Mouse (Mus musculus) heart, embryonic 14.5 days (tissue): ENCODE data around the gene Tesk1. TPM values are rescaled to one million over a fixed set of nuclear protein-coding genes. Genes with fewer than 3 reads are reported as not detected.
A peak's percentile ranks its signal among the peaks of the same experiment; 100 is the strongest.

Source experiments
- ATAC-seq: fragments of 200-750 bp; cut with Nextera tagmentation; 2 replicates; pipeline ENCODE4 v1.8.0; 2017; ENCODE audit warnings: low read depth, moderate TSS enrichment; ENCODE audit not compliant: insufficient number of reproducible peaks, insufficient read depth, low FRiP score
- H3K27ac ChIP-seq, 2 experiments: fragments of 200-500 bp in 1 of 2; fragments of 300-500 bp in 1 of 2; sonication (generic) in 1 of 2; replicated peaks in 1 of 2; 2 replicates each; pipeline ENCODE4 v1.5.1; 2012 to 2014; ENCODE audit warnings: low read depth in 2 of 2, low read length in 2 of 2, control low read depth in 1 of 2, mild to moderate bottlenecking in 1 of 2, mixed read lengths in 1 of 2; ENCODE audit not compliant: control insufficient read depth in 1 of 2, insufficient read depth in 1 of 2
- H3K27me3 ChIP-seq: fragments of 300-500 bp; sonication (generic); 2 replicates; pipeline ENCODE4 v1.6.1; 2014; ENCODE audit warnings: mild to moderate bottlenecking, low read length, control low read depth; ENCODE audit not compliant: control insufficient read depth, insufficient read depth
- H3K36me3 ChIP-seq: fragments of 300-500 bp; sonication (generic); 2 replicates; pipeline ENCODE4 v1.6.1; 2014; ENCODE audit warnings: mild to moderate bottlenecking, control low read depth, low read length, mixed read lengths; ENCODE audit not compliant: control insufficient read depth, insufficient read depth
- H3K4me1 ChIP-seq, 2 experiments: fragments of 200-500 bp in 1 of 2; fragments of 300-500 bp in 1 of 2; sonication (generic) in 1 of 2; 2 replicates each; pipeline ENCODE4 v1.6.1; 2012 to 2014; ENCODE audit warnings: low read length in 2 of 2, control low read depth in 1 of 2, mixed read lengths in 1 of 2; ENCODE audit not compliant: control insufficient read depth in 2 of 2, insufficient read depth in 2 of 2
- H3K4me2 ChIP-seq: fragments of 300-500 bp; sonication (generic); 2 replicates; pipeline ENCODE4 v1.6.1; 2014; ENCODE audit warnings: mild to moderate bottlenecking, low read length
- H3K4me3 ChIP-seq, 2 experiments: fragments of 200-500 bp in 1 of 2; fragments of 300-500 bp in 1 of 2; sonication (generic) in 1 of 2; 2 replicates each; pipeline ENCODE4 v1.5.1; 2012 to 2014; ENCODE audit warnings: low read length in 2 of 2, mild to moderate bottlenecking in 2 of 2, control low read depth in 1 of 2, low read depth in 1 of 2, moderate library complexity in 1 of 2; ENCODE audit not compliant: control insufficient read depth in 1 of 2, insufficient read depth in 1 of 2
- H3K9ac ChIP-seq: fragments of 300-500 bp; sonication (generic); 2 replicates; pipeline ENCODE4 v1.6.1; 2014; ENCODE audit warnings: mild to moderate bottlenecking, low read length
- H3K9me3 ChIP-seq: fragments of 300-500 bp; sonication (generic); 2 replicates; pipeline ENCODE4 v1.6.1; 2016; ENCODE audit warnings: low read length, control low read depth; ENCODE audit not compliant: control insufficient read depth
- WGBS: fragments of 180-500 bp; shearing (Covaris S2); extraction: QIAGEN DNeasy Blood & Tissue Kit; methylation state at CpG from one replicate; pipeline ENCODE4 v1.1.7; 2014; 5-methylcytosine and 5-hydroxymethylcytosine counted together
- polyA plus RNA-seq: library from polyadenylated mRNA; unstranded; fragments of >200 nt; fragmentation: Nextera tagmentation; extraction: Ambion mirVana; gene quantifications from 2 replicates; pipeline ENCODE4 v1.2.1, GENCODE M21; 2014

Gene Tesk1
- polyA plus RNA-seq, 1 experiment from 2014 or later, result 9.4 TPM

DNA sequence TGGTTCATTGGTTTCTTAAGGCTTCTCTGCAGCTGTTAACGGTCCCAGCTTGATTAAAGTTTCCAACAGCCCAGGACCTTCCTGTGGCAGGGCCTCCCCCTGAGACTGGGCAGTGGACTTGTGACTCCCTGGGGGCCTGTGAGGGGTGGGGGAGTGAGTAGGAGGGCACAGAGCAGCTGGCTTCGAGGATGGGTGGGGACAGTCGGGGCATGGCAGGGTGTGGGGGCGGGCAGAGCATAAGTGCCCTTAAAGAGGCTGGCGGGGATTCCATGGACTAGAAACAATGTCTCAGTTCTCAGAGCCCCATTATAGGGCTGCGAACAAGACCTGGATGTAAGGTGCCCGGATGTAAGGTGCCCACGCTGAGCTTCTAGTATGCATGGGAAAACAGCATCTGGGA is 15.4 kb downstream of the Tesk1 start:
- H3K4me1 ChIP-seq, result peaks cover 13 to 18% of the 10 kb centered on the region in 2 experiments; a peak in 3 of 4 replicates
- no peak overlapping the region for H3K9ac ChIP-seq
- peaks cover 36% of the 10 kb centered on the region for H3K27me3 ChIP-seq
- no peaks in the 10 kb centered on the region for H3K36me3 ChIP-seq
- H3K4me3 ChIP-seq, result no peak overlapping the region
- no peaks in the 10 kb centered on the region for H3K9me3 ChIP-seq
- ATAC-seq, result no peak
- H3K4me2 ChIP-seq, result no peak overlapping the region
- no peak overlapping the region for H3K27ac ChIP-seq
- WGBS, result 16% methylated on average over 8 of the region's 8 CpGs

DNA sequence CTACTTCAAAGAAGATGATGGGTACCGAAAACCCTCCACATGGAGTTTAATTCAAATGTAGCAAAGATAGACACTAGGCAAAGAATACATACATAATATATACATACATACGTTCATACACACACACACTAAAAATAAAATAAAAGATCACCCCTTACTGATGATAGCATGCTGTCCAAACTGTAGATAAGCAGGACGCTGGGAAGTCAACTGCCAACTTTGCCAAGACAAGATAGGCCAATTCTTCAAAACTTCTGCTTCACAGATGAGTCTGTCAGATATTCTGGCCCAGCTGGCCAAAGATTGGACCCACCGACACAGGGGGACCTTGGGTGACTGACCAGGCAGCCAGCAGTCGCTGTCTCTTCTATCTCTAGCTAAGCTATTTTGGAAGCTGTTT is 21.4 kb downstream of the Tesk1 start:
- Histone ChIP-seq H3K36me3 (no peaks in the 10 kb centered on the region), H3K9me3 (no peaks in the 10 kb centered on the region), H3K9ac (no peak overlapping the region), H3K27me3 (no peaks in the 10 kb centered on the region), H3K27ac (no peak overlapping the region), H3K4me1 (no peaks in the 10 kb centered on the region; a peak in 1 of 4 replicates), H3K4me2 (no peak overlapping the region), H3K4me3 (no peak overlapping the region)
- 81% methylated on average over 5 of the region's 5 CpGs for WGBS
- no peak for ATAC-seq

DNA sequence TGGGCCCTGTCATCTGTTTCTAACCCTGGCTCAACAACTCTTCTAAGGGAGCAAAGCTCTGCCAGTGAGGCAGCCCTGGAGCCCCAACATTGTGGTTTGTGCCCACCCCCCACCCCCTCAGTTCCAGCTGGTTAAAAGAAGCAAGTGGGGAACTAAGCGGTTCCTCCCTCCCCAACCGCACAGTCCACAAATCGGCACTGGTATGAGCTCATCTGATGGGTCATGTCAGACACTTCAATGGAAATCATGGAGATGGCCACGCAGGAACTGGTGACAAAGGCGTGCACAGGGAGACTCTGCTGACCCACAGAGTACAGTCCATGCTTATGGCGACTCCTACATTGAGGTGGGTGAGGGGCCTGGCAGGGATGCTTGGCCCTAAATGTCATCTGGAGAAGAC is 24.2 kb downstream of the Tesk1 start:
- H3K27ac ChIP-seq, result no peak overlapping the region
- no peaks in the 10 kb centered on the region for H3K27me3 ChIP-seq
- ATAC-seq, result no peak
- no peak overlapping the region for H3K4me2 ChIP-seq
- no peaks in the 10 kb centered on the region; a peak in 1 of 4 replicates for H3K4me1 ChIP-seq
- H3K9me3 ChIP-seq, result no peaks in the 10 kb centered on the region
- H3K36me3 ChIP-seq, result no peaks in the 10 kb centered on the region
- no peak overlapping the region for H3K4me3 ChIP-seq
- no peak overlapping the region for H3K9ac ChIP-seq
- WGBS, result 77% methylated on average over 6 of the region's 6 CpGs

DNA sequence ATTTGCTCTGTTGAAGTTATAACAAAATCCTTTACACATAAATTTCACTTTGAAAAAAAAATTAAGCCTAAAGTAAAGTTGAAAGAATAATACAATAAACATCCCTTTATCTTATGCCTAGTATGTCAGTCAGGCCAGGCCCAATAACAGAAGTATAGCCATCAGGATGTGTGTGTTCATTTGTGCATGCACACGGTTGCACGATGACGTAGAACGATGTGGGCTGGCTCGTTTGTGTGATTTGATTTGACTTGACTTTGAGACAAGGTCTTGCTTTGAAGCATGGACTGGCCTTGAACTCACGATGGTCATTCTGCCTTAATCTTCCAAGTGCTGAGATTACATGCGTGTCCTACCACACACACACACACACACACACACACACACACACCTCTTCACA is 25.1 kb downstream of the Tesk1 start:
- H3K27ac ChIP-seq, result no peak overlapping the region
- no peak overlapping the region for H3K9ac ChIP-seq
- ATAC-seq, result no peak
- no peak overlapping the region for H3K4me2 ChIP-seq
- no peaks in the 10 kb centered on the region for H3K27me3 ChIP-seq
- H3K4me3 ChIP-seq, result no peak overlapping the region
- H3K9me3 ChIP-seq, result no peaks in the 10 kb centered on the region
- WGBS, result 89% methylated on average over 7 of the region's 7 CpGs
- no peaks in the 10 kb centered on the region; a peak in 1 of 4 replicates for H3K4me1 ChIP-seq
- H3K36me3 ChIP-seq, result no peaks in the 10 kb centered on the region

DNA sequence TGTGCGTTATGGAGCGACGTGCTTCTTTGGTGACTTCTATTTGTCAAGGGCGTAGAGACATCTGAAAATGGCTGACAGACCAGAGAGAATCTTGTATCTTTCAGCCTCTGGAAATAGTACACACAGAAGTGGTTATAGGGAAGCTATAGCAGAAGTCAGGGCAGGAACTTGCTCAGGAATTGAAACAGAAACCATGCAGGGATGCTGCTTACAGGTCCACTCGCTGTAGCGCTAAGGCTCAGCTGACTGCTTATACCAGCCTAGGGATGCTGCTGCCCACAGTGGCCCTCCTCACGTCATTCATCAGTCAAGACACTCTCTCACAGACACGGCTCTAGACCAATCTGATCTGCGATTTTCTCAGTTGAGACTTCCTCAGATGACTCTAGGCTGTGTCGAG is 28.6 kb downstream of the Tesk1 start:
- 89% methylated on average over 10 of the region's 10 CpGs for WGBS
- Histone ChIP-seq H3K9ac (no peak overlapping the region), H3K4me3 (no peak overlapping the region), H3K36me3 (no peaks in the 10 kb centered on the region), H3K4me1 (no peaks in the 10 kb centered on the region; a peak in 1 of 4 replicates), H3K27ac (no peak overlapping the region), H3K9me3 (no peaks in the 10 kb centered on the region), H3K27me3 (no peaks in the 10 kb centered on the region), H3K4me2 (no peak overlapping the region)
- no peak for ATAC-seq

DNA sequence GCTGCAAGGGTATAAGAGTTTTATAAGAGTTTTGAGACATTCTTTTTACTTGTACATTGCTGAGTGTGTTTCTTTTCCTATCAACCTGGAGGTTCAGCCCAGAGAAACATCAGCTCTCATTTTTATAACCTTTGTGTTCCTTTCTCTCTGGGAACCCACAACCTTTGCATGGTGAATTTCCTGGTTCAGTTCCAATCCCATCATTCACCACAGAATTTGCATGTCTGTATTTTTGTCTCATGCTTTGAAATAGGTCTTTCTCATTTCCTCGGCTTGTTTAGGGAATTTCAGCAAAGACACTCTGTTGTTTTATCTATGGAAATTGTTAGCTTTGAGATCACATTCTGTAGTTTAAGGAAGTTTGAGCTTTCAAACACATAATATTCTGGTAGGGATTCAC is 31.9 kb downstream of the Tesk1 start:
- no peaks in the 10 kb centered on the region for H3K36me3 ChIP-seq
- no peak for ATAC-seq
- no peaks in the 10 kb centered on the region for H3K27me3 ChIP-seq
- no peak overlapping the region for H3K4me2 ChIP-seq
- H3K9me3 ChIP-seq, result no peaks in the 10 kb centered on the region
- no peak overlapping the region for H3K27ac ChIP-seq
- no peak overlapping the region for H3K4me3 ChIP-seq
- peaks cover 3% of the 10 kb centered on the region in 2 experiments; a peak in 1 of 4 replicates for H3K4me1 ChIP-seq
- no peak overlapping the region for H3K9ac ChIP-seq
- WGBS, result 70% methylated on average over 1 of the region's 1 CpGs

DNA sequence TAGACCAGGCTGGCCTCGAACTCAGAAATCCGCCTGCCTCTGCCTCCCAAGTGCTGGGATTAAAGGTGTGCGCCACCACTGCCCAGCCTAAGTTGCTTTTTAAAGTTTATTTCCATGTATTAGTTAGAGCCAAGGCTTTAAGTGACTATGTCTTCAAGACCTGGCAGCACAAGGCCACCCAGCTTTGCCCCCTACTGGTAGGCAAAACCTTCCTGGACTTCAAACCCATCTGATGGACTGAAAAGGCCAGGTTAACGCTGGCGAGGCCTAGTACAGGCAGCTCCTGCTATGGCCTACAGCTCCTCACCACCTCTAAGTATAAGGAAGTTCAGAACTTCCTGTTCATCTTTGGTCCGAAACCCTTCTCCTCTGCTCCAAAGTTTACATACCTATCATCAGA is 34.9 kb downstream of the Tesk1 start:
- Histone ChIP-seq H3K4me3 (no peak overlapping the region), H3K27me3 (no peaks in the 10 kb centered on the region), H3K27ac (no peak overlapping the region), H3K9me3 (no peaks in the 10 kb centered on the region), H3K36me3 (no peaks in the 10 kb centered on the region), H3K4me2 (no peak overlapping the region), H3K4me1 (peaks cover 4 to 6% of the 10 kb centered on the region in 2 experiments; a peak in 1 of 4 replicates), H3K9ac (no peak overlapping the region)
- no peak for ATAC-seq
- 86% methylated on average over 6 of the region's 6 CpGs for WGBS

DNA sequence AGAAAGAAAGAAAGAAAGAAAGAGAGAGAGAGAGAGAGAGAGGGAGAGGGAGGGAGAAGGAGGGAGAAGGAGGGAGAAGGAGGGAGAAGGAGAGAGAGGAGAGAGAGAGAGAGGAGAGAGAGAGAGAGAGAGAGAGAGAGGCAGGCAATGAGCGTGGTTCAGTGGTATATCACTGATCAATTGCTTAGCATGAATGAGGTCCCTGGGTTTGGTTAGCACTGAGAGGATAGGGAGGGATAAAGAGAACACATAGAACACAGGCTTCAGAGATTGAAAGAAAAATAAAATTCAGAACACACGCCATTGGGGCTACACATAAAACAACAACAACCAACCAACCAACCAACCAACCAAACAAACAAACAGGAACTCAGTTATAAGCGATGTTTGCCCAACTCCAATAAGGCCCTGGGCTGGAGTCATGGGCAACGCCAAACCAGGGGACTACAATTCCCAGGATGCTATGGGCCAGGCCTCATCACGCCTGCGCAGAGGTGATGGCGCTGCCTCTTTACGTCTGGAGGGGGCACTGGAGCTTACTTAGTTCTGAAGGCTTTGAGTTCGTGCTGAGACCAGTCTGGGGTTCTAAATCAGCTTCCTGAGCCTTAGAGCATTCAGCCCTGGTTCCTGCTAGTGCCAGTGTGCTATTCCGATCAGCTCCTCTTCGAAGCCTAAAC is 36.3 kb downstream of the Tesk1 start:
- H3K4me3 ChIP-seq, result peak overlapping the region; percentile 28 to 44
- H3K27ac ChIP-seq, result peak overlapping the region in 1 of 2 experiments; percentile 2; a peak in 1 of 4 replicates
- ATAC-seq, result peak; percentile 63; the same call in 1 of the 2 replicates
- no peaks in the 10 kb centered on the region for H3K27me3 ChIP-seq
- H3K9ac ChIP-seq, result peak overlapping the region; percentile 63
- 15% methylated on average over 11 of the region's 11 CpGs for WGBS
- H3K4me1 ChIP-seq, result peaks cover 4 to 6% of the 10 kb centered on the region in 2 experiments; a peak in 1 of 4 replicates
- H3K9me3 ChIP-seq, result no peaks in the 10 kb centered on the region
- peak overlapping the region; percentile 58 for H3K4me2 ChIP-seq
- H3K36me3 ChIP-seq, result no peaks in the 10 kb centered on the region
